Mouse (Mus musculus) megakaryocyte, adult 5-6 weeks (primary cell): ENCODE data around the gene Hcrtr1. TPM values are rescaled to one million over a fixed set of nuclear protein-coding genes. Genes with fewer than 3 reads are reported as not detected.

Experiments used
- ATAC-seq: 2 replicates; pipeline ENCODE4 v1.8.0; 2016; ENCODE audit warnings: mild to moderate bottlenecking, inconsistent platforms; ENCODE audit not compliant: poor library complexity, severe bottlenecking
- total RNA-seq, 2 experiments: library from RNA; stranded (forward) in 1 of 2; stranded (reverse) in 1 of 2; fragments of 153-499, 151-499 nt in 1 of 2; fragments of 221-1000, 200-1000 nt in 1 of 2; gene quantifications; 2 replicates each; pipeline versions ENCODE4 v1.2.3 to v1.2.4; 2015 to 2017

The Hcrtr1 gene
- total RNA-seq, 2 experiments from 2014 or later = not detected

DNA sequence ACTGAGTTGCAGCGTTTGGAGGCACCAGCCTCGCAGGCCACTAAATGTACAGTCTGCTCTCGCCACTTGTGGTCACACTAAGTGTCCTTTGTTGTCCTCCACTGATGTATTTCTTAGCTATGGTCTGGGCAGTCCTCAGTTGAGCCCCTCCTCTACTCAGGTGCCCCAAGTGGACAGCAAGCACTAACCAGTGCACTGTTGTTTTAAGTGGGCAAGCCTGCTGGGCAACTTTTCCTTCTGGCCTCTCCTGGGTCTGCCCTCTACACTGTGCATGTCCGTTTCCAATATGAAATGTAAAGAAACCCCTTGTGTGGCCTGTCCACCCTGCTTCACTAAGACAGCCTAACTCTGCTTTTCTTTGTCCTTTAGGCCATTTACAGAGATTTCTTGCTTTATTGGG lies 15.0 kb downstream of the Hcrtr1 start:
- ATAC-seq = no peak

DNA sequence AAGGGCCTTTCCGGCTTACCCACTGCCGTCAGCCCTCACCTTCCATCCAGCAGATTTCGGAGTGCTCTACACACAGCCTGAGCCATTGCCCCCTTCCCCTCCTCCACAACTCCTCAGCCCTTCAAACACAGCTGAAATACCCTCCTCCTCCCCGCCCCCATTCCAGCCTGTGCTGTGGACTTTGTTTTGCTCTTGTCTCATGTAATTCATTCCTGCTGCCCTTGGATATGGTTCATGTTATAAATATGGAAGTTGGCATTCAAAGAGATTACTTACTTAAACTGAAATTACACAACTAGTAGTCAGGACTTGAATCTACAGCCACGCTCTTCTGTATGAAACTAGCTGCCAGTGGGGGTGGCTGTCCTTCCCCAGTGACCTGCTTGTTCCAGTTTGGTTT lies 16.1 kb downstream of the Hcrtr1 start:
- no peak for ATAC-seq

DNA sequence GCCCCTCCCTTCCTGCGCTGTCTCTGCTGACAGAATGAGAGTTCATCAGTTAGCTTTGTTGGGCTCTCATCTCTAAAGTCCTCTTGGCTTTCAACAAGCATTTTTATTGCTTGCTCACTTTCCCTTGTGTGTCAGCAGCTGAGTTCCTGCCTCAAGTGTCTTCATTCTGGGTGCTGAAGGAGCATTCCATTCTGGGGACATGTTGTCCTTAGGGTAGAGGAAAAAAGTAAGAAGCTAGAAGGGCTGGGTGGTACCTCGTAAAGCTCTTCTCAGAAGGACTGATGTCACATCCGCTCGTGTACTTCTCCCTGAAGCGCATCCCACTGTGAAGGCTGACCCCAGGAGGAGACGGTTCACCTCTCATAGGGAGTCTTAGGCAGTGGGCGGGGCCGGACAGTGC lies 17.6 kb downstream of the Hcrtr1 start:
- ATAC-seq = no peak

DNA sequence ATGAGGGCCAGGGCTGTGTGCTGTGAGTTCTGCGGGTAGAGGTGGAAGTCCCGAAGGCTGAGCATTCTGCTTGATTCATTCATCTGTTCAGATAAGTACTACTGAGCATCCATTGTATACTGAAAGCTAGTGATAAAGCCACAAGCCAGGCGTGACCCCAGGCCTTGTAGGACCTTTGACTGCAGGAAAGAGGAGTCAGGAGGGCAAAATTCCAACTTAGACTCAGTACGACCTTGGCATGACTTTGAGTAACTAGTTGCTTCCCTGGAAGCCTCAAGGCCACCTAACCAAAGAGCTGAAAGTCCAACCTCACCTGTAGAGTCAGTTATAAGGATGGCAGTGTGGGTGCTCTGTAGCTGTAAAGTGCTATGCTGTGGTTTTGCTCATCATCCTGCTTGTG lies 18.4 kb downstream of the Hcrtr1 start:
- no peak for ATAC-seq

DNA sequence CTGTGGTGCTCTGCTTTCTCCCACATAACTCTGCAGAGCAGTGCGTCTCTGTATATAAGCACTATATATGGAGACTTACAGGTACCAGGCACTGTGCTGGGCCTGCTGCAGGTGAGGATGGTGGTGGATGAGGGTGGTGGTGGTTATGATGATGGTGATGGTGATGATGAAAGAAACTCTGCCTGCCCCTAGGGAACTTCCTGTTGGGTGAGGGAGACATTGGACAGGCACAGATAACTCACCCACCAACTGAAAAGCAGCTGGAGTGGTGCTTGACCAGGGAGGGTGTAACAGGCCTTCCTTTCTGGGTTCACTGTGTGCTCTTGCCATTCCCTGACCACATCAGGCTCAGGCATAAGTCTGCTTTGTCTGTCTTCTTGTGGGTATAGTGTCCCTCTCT lies 26.4 kb downstream of the Hcrtr1 start:
- peak; percentile 68 for ATAC-seq

DNA sequence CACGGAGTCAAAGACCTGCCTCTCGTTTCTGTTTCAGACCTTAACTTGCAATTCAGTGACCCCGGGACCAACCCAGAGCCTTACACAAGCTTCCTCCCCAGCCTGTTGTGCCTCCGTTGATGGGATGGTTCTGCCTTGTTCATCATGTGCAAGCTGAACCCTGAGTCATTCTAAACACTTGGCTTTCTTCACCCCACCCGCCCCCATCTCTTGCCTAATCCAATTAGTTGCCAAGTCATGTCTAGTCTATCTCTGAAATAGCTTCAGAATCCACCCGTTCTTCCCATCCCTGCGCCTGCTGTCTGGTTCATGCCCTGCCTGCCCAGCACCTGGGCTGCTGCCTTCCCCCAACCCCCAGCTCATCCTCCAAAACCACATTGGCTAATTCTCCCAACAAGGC lies 26.9 kb downstream of the Hcrtr1 start:
- ATAC-seq = peak; percentile 73

DNA sequence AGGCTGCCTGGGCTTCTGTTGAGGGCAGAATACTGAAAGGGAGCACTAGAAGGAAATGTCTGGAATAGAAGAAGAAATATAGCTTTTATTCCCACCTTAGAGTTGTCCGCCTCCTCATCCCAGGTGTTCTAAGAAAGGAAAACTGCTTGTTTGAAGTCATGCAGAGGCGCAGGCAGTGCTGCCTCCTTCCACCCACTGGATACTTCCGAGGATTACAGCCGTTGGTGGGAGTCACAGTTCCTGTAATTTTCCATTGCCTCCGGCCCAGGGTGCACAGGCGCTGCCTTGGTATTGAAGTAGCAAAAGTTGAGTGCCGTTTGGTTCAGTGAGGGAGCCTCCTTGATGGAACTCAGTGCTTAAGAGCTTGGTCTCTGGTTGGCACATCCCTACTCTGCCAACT lies 29.1 kb downstream of the Hcrtr1 start:
- no peak for ATAC-seq

DNA sequence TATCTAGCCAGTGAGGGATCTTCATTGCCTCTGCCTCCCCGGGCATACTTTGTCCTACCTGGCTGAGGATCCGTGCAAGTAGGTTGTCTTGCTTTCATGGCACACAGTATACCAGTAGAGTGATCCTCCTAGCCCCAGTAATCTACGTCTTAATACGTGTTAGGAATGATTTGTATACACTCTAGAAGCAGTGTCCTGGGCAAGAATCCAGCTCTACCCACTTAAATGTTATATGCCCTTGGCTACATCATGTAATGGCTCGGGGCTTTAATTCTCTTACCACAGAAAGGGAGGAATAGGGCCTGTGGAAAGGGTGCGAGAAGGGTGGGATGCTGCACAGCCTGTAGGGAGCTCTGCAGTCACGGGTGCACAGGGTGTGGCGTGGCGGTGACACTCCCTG lies 29.5 kb downstream of the Hcrtr1 start:
- no peak for ATAC-seq

DNA sequence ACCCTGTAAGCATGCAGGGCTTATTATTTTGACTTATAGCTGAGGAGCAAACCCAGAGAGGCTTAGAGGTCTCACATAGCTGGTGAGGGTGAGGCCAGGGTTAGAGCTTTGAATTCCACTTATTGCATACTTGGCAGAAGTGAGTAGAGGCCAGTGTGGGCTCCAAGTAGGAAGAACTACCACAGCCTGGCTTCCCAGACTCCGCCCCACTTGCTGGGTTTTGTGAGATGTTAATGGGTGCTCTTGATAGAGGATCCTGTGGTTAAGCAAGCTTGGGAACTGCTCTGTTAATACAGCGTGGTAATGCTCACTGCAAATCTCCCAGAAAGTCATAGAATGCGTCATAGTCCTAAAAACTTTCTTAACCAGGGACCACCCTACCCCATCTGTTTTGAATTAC lies 30.2 kb downstream of the Hcrtr1 start:
- ATAC-seq = no peak

DNA sequence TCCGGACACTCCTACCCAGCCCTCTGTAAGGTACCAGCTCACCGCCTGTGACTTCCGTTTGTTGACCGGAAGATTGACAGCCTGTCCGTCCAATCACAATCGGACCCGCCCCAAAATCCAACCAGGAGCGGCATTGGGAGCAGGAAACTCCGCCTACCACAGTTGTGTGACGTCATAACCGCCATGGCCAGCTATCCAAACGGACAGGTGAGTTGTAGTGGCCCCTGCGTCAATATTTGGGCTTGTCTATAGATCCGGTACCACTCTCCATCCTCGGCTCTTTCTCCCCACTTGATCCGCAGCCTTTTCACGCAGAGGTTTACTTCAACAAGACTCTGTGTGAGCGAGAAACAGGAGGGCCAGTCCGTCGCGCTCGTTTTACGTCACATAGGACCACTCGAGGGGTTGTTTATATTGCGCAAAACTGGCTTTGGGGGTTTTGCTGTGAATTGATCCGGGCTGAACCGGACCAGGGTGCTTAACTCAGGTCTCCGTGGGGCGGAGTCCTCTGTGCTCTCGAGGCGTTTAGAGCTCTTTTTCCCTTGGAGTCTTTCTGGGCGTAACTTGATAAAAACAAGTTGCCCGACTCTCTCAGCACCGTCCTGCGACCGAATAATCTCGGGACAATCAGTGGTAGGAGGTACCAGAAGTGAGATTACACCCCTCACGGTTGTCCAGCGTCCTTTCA lies 31.6 kb downstream of the Hcrtr1 start:
- peak; percentile 92 for ATAC-seq

DNA sequence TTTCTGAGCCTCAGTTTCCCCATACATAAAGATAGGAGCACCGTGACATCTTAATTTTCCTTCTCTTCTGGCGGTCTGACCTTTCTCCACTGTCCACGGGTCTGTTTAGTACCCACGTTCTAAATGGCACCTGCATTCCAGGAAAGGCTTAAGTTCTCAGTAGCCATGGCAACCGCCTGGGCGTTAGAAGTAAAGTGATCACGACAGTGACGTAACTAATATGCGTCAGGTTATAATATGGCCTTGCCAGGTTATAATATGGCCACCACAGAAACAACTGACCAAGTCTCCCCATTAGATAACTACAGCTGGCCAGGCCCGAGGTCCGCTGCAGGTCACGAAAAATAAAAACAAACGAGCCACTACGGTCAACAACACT lies 32.1 kb downstream of the Hcrtr1 start:
- peak; percentile 72 for ATAC-seq

DNA sequence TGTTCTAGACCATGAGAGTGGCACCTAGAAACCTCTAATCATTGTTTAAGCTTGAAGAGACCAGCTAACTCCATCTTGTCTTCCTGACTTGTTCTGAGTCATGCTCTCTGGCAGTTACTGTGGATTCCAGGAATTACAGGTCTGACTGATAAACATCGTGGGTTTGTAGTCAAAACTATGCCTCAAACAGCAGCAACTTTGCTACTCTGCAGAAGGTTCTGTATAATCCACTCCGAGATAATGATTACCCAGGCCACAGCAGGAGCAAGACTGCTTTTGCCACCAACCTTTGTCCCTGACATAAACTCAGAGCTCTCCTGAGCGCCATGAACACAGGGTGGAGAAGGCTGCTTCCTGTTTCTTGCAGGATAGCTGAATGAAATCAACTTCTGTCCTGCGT lies 34.6 kb downstream of the Hcrtr1 start:
- ATAC-seq = no peak

DNA sequence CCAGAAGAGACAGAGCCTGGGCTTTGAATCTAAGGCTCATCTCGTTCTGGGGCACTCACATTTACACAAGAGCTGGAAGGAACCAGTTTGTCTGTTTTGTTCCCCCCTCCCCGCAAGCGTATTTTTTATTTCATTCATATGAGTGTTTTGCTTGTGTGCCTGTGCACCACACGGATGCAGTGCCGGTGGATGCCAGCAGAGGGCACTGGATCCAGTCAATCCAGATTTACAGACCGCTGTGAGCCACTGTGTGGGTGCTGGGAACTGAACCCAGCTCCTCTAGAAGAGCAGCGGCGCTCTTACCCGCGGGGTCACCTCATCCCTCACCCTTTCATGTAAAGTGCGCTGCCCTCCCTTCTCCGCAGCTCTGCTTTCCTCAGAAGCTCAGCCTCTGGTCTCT lies 35.5 kb downstream of the Hcrtr1 start:
- ATAC-seq = no peak

DNA sequence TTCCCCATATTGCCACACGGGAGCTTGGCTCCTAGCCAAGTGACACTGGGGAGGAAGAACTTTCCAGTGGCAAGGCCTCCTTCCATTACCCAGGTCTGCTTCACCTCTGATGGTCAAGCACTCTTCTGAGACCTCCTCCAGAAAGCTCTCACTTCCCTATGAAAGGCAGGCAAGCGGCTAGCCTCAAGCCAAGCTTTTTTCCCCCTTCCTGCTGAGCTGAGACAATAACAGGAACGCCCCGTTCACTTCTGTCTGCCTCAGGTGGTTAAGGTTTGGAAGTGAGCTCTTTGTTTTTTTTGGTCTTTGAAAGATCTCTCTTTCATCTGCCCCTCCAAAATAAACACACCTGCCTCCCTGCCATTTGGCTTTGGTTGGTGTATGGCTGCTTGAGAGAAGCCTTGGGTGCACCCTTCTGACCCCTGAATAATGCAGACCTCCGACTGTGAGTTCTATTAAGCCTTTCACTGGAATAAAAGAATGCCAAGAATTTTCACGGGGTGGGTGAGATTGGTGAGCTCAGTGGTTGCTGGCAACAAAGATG lies 37.0 kb downstream of the Hcrtr1 start, which contains the start of gene Pef1:
Gene Pef1 (plus strand): TSS at position 448 of the 541 bp plus-strand sequence.
- peak; percentile 39 for ATAC-seq

DNA sequence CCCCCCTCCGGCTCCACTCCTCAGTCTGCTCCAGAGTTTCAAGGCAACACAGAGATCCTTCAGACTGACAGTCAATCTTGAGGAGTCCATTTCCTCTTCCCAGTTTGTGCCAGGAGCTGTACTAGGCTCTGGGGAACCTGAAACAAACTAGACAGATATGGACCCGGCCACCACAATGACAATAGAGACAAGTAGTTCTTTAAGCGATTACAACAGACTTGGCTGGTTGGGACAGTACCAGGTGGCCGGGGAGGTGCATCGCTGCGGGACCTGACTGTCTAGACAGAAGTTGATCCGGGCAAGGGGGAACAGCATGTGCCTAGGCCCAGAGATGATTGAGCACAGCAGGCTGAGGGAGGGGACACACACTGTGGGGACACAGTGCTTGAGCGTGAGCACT lies 38.0 kb downstream of the Hcrtr1 start:
- no peak for ATAC-seq

DNA sequence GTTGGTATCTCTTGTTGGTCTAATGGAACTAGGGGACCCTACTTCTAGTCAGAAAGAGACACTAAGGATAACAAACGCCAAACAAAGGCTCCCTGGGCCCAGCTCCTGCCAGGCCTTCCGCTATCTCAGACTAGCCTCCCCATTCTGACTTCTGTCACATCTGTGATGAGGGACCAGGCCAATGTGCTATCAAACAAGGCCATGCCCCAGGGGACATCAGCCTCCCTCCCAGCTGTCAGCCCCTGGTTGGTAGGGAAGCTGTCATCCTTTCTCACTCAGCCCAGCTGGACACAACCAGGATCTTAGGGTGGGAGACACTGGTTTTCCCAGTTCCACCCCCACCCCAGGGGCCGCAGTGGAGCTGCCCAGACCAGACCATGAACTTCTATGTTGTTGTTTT lies 44.0 kb downstream of the Hcrtr1 start:
- ATAC-seq = no peak

DNA sequence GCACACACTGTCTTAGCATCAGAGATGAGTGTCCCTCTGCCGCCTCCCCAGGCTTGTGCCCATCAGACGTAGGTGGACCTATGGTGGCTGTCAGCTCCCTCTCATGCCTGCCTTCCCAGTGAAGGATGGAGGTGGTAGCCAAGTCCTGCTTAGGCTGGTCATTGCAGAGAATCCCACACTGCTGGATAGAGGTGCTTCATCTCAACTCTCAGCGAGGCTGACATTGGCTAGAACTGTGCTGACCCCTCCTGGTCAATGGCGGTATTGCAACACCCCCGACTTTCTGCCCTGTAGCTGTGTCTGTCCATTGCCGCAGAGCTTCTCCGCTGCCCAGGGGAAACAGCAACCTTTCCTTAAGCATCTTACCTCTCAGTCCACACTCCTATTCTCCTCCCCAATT lies 51.9 kb downstream of the Hcrtr1 start:
- peak; percentile 91 for ATAC-seq

DNA sequence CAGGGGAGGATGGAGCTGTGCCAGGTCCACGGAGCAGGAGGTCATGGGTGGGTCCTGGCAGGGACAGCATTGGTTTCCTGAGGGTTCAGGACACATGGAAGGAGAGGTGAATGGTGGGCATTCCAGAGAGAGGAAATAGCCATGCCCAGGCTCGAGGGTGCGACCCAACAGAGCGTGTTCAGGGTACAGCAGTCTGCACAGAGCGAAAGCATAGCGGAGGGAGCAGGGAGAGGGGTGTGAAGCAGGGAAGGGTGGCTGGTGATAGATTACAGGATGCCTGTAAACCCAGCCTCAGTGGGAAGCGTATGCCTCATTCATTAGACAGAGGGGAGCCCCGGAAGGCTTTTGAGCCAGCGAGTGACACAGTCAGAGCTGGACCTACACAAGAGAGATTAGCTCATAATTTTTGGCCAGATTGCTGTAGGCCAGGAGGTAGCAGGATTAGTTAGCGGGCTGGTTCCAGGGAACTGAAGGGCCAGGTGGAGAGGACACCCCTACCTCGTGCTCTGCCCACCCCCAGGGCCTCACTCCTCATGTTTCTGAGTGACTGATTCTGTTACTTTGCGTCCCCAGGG lies 53.8 kb downstream of the Hcrtr1 start:
- ATAC-seq = no peak

DNA sequence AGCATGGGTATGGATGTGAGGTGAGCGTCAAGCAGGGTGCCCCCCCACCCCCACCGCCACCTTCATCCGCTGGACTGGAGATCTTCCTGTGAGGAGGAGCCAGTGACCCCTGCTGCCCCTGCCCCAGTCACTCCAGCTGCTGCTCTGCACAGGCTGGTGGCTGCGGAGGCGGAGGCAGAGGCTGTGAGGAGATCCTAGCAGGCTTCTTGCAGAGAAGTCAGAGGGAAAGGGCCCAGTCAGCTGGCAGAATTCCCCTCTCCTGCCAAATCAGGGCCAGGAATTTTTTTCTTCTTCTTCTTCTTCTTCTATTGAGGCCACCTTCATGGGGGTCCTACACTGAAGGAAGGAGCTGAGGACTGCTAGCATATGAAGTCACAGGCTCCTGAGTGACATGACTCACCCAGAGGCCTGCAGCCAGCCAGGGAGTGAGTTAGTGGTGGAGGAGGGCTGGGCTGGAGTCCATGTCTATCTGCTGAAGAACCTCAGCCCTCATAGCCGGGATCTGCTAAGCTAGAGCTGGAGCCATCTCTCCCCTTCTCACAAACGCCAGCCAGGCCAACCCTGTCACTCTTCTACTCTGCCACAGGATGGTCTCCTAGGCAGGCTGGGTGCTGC lies 54.7 kb downstream of the Hcrtr1 start:
- no peak for ATAC-seq

DNA sequence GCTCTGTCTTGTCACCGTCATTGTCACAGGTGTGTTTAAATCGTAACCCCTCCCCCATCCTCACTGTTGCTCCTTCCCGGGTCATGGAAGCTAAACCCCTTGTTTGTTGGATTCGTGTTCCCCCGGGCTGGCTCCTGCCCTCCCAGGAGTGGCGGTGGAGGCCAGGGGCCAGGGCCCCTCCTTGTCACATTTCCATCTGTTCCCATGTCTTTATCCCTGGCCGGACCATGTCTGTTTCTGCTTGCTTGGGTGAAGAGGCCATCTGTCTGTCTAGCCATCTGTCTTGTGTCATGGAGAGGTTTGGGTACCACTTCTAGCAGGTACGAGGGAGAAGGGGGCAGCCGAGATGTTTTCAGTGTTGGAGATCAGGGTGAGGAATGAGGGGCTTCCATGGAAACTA lies 56.9 kb downstream of the Hcrtr1 start:
- ATAC-seq = no peak

DNA sequence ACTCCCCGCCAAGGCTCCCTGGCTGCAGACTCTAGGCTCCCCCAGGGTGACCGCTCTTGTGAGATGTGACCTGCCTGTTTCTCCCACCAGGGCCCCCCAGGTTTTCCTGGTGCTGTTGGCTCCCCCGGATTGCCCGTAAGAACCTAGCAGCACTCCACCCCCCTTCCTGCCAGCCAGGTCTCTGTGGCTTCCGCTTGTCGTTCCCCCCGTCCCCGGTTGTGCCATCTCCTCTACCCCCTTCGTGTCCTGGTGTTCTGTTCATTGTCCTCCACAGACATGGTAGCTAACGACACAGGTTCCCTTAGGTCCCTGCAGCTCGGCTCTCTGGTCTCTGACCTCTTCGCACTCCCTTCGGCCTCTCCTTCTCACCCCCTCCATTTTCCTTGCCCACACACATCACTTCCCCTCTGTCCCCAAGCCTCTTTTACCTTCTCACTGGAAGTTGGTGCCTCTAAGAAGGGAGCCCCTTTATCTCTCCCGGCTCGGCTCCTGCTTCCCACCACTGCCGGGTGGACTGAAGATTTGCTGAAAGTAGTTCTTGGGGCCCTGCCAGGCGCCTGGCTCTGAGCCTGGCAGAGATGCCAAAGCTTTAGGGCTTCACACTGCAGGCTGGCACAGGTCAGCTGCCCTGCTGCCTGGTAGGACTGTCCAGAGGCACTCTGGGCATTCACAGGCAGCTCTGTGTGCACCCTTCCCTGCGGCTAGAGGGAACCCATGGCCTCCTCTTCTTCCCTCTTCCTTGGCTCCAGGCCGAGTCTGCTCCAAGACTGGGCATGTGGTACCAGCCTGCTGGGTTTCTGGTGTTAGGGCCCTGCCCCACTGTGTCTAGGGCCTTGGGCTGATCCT lies 57.6 kb downstream of the Hcrtr1 start:
- ATAC-seq = peak; percentile 59; the same call in 1 of the 2 replicates
